Mouse (Mus musculus): Measurements from ENCODE around the gene Ankrd27.

- TF ChIP-seq CTCF (IDR thresholded peaks at IDR 0.05; ENCODE audit: low read depth, low read length) = no peak
- TF ChIP-seq GATA1 (IDR thresholded peaks at IDR 0.05; ENCODE audit: borderline replicate concordance, low read length) = no peak
- TF ChIP-seq GATA2 (IDR thresholded peaks at IDR 0.05; ENCODE audit: borderline replicate concordance, low read depth, low read length) = no peak
- no peak for TF ChIP-seq TAL1 (conservative IDR thresholded peaks at IDR 0.05; ENCODE audit: low read depth, low read length)
Measured at GRCm38 (mm10) chr7:35646317-35647081, 60.5 kb downstream of the Ankrd27 start.
